Mouse (Mus musculus): ENCODE results near the gene Baiap2. TPM values are rescaled to one million over a fixed set of nuclear protein-coding genes. Genes with fewer than 3 reads are reported as not detected.

Baiap2 gene
- polyA plus RNA-seq, 1 experiment from 2014 or later: 17.7 TPM

DNA sequence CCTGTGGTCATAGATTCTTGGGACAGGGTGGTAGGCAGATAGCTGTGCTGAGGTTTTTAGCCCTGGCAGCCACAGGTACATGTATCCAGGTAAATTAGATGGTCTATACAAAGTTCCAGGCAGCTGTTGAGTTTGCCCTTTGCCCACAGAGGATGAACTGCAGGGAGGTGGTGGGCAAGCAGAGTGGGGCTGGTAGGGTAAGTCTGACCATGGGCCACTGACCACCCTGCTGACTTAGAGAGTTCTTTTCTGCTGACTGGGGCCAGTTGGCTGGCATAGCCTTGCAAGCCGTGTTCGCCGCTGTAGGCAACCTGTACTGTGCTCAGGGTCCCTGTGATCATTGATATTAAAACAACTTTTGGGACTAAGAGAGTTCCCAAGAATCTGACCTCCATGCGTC lies 36.1 kb downstream of the Baiap2 start:
- no peak overlapping the region for H3K4me2 ChIP-seq (ENCODE audit: low read depth, severe bottlenecking)
- no peak for ATAC-seq (ENCODE audit: insufficient number of reproducible peaks, low FRiP score, low TSS enrichment, low read depth)

DNA sequence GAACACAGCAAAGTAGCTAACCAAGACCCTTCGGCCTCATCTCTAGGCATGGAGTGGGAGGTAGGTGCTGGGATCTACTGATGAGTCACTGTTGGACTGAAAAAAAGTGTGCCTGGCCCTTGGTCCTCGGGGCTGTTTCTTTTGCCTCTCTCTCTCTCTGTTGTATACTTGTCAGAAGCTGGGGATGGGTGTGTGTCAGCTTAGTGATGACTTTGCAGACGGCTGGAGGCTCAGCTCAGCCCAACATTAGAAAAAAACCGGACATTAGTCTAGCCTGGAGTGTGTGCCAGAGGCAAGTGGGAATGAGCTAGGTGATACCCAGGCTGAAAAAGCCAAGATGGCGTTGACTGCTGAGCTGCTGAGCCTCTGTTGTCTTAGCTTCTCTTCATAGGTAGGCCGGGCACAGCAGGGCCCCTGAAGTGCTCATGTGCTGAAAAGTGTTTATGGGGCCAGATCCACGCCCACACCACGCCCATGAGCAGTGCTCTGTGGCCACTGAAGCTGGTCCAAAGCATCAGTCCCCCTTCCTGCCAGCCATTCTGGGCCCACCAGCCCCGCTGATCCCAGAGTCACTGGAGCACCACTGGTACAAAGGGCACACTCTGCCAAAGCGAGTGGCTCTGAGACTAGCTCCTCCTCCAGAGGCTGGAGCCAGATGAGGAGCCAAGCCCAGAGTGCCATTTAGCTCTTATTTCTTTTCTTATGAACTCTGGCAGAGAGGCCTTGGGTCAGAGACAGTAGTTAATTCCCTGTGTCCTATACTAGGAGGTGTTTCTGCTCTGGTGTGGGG lies 37.2 kb downstream of the Baiap2 start:
- Histone ChIP-seq H3K4me2 (ENCODE audit: low read depth, severe bottlenecking) (no peak overlapping the region), H3K9ac (ENCODE audit: low read length) (no peak overlapping the region), H3K4me3 (ENCODE audit: low read depth, low read length) (no peak overlapping the region), H3K27me3 (ENCODE audit: control insufficient read depth, insufficient read depth, low read length) (no peaks in the 10 kb centered on the region), H3K27ac (replicated peaks; ENCODE audit: low read depth, low read length) (no peak overlapping the region), H3K9me3 (ENCODE audit: control insufficient read depth, low read length) (no peaks in the 10 kb centered on the region), H3K4me1 (ENCODE audit: control insufficient read depth, insufficient read depth, low read length) (no peaks in the 10 kb centered on the region), H3K36me3 (ENCODE audit: control insufficient read depth, insufficient read depth, low read length) (no peaks in the 10 kb centered on the region)
- DNase-seq (ENCODE audit: low spot score) (no peak), ATAC-seq (ENCODE audit: insufficient number of reproducible peaks, low FRiP score, low TSS enrichment, low read depth) (no peak)
- WGBS: 76% methylated on average over 10 of the region's 10 CpGs

More for the DNA sequence above, 36.1 kb downstream of the Baiap2 start:
- H3K9me3 ChIP-seq (ENCODE audit: control insufficient read depth, low read length): no peaks in the 10 kb centered on the region
- 90% methylated on average over 4 of the region's 4 CpGs for WGBS
- no peak overlapping the region for H3K9ac ChIP-seq (ENCODE audit: low read length)
- H3K4me1 ChIP-seq (ENCODE audit: control insufficient read depth, insufficient read depth, low read length): no peaks in the 10 kb centered on the region
- no peak overlapping the region for H3K4me3 ChIP-seq (ENCODE audit: low read depth, low read length)
- no peaks in the 10 kb centered on the region for H3K36me3 ChIP-seq (ENCODE audit: control insufficient read depth, insufficient read depth, low read length)
- no peaks in the 10 kb centered on the region for H3K27me3 ChIP-seq (ENCODE audit: control insufficient read depth, insufficient read depth, low read length)
- DNase-seq (ENCODE audit: low spot score): no peak
- no peak overlapping the region for H3K27ac ChIP-seq (replicated peaks; ENCODE audit: low read depth, low read length)

GRCm38 (mm10) chr11:119981769-119982168 lies 39.2 kb downstream of the Baiap2 start:
- no peak for ATAC-seq (ENCODE audit: insufficient number of reproducible peaks, low FRiP score, low TSS enrichment, low read depth)
- Histone ChIP-seq H3K27ac (replicated peaks; ENCODE audit: low read depth, low read length) (no peak overlapping the region), H3K9ac (ENCODE audit: low read length) (no peak overlapping the region; the same call in 1 of the 2 replicates), H3K36me3 (ENCODE audit: control insufficient read depth, insufficient read depth, low read length) (no peaks in the 10 kb centered on the region), H3K4me3 (ENCODE audit: low read depth, low read length) (no peak overlapping the region), H3K9me3 (ENCODE audit: control insufficient read depth, low read length) (no peaks in the 10 kb centered on the region), H3K4me1 (ENCODE audit: control insufficient read depth, insufficient read depth, low read length) (no peaks in the 10 kb centered on the region), H3K27me3 (ENCODE audit: control insufficient read depth, insufficient read depth, low read length) (no peaks in the 10 kb centered on the region), H3K4me2 (ENCODE audit: low read depth, severe bottlenecking) (no peak overlapping the region)
- DNase-seq (ENCODE audit: low spot score): no peak
- WGBS: 83% methylated on average over 3 of the region's 3 CpGs

- Histone ChIP-seq H3K9ac (ENCODE audit: low read length) (no peak overlapping the region; the same call in 1 of the 2 replicates), H3K4me3 (ENCODE audit: low read depth, low read length) (no peak overlapping the region), H3K9me3 (ENCODE audit: control insufficient read depth, low read length) (no peaks in the 10 kb centered on the region), H3K27me3 (ENCODE audit: control insufficient read depth, insufficient read depth, low read length) (no peaks in the 10 kb centered on the region), H3K4me2 (ENCODE audit: low read depth, severe bottlenecking) (no peak overlapping the region), H3K27ac (replicated peaks; ENCODE audit: low read depth, low read length) (no peak overlapping the region), H3K4me1 (ENCODE audit: control insufficient read depth, insufficient read depth, low read length) (no peaks in the 10 kb centered on the region), H3K36me3 (ENCODE audit: control insufficient read depth, insufficient read depth, low read length) (no peaks in the 10 kb centered on the region)
- no peak for ATAC-seq (ENCODE audit: insufficient number of reproducible peaks, low FRiP score, low TSS enrichment, low read depth)
- DNase-seq (ENCODE audit: low spot score): no peak
- 91% methylated on average over 3 of the region's 3 CpGs for WGBS
These were observed 39.7 kb downstream of the Baiap2 start for GRCm38 (mm10) chr11:119982236-119982635.

DNA sequence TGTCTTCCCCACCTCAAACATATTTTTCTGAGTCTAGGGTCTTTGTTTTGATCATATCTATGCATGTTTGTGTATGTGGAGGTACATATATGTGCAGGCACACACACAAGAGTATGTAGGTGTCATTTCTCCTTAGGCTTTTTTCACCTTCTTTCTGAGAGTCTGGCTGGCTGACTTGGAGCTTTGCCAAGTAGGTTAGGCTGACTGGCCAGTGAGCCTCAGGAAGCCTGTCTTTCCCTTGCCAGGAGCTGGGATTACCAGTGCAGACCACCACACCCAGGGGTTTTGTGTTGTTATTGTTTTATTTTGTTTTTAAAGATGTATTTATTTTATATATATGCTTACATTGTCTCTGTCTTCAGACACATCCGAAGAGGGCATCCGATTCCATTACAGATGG lies 40.6 kb downstream of the Baiap2 start:
- H3K4me2 ChIP-seq (ENCODE audit: low read depth, severe bottlenecking): no peak overlapping the region
- no peaks in the 10 kb centered on the region for H3K9me3 ChIP-seq (ENCODE audit: control insufficient read depth, low read length)
- H3K4me1 ChIP-seq (ENCODE audit: control insufficient read depth, insufficient read depth, low read length): no peaks in the 10 kb centered on the region
- WGBS: 95% methylated on average over 2 of the region's 2 CpGs
- H3K27ac ChIP-seq (replicated peaks; ENCODE audit: low read depth, low read length): no peak overlapping the region
- no peak overlapping the region for H3K9ac ChIP-seq (ENCODE audit: low read length)
- H3K4me3 ChIP-seq (ENCODE audit: low read depth, low read length): no peak overlapping the region
- ATAC-seq (ENCODE audit: insufficient number of reproducible peaks, low FRiP score, low TSS enrichment, low read depth) (no peak), DNase-seq (ENCODE audit: low spot score) (no peak)
- no peaks in the 10 kb centered on the region for H3K36me3 ChIP-seq (ENCODE audit: control insufficient read depth, insufficient read depth, low read length)
- no peaks in the 10 kb centered on the region for H3K27me3 ChIP-seq (ENCODE audit: control insufficient read depth, insufficient read depth, low read length)

- DNase-seq (ENCODE audit: low spot score) (no peak), ATAC-seq (ENCODE audit: insufficient number of reproducible peaks, low FRiP score, low TSS enrichment, low read depth) (no peak)
- Histone ChIP-seq H3K36me3 (ENCODE audit: control insufficient read depth, insufficient read depth, low read length) (no peaks in the 10 kb centered on the region), H3K4me2 (ENCODE audit: low read depth, severe bottlenecking) (no peak overlapping the region), H3K27me3 (ENCODE audit: control insufficient read depth, insufficient read depth, low read length) (no peaks in the 10 kb centered on the region), H3K4me1 (ENCODE audit: control insufficient read depth, insufficient read depth, low read length) (peaks cover 17% of the 10 kb centered on the region), H3K4me3 (ENCODE audit: low read depth, low read length) (no peak overlapping the region), H3K27ac (replicated peaks; ENCODE audit: low read depth, low read length) (no peak overlapping the region), H3K9ac (ENCODE audit: low read length) (no peak overlapping the region), H3K9me3 (ENCODE audit: control insufficient read depth, low read length) (no peaks in the 10 kb centered on the region)
- WGBS: 83% methylated on average over 9 of the region's 9 CpGs
These were observed 44.3 kb downstream of the Baiap2 start for GRCm38 (mm10) chr11:119986751-119987425.

- H3K27me3 ChIP-seq (ENCODE audit: control insufficient read depth, insufficient read depth, low read length): no peaks in the 10 kb centered on the region
- ATAC-seq (ENCODE audit: insufficient number of reproducible peaks, low FRiP score, low TSS enrichment, low read depth): no peak
- H3K9me3 ChIP-seq (ENCODE audit: control insufficient read depth, low read length): no peaks in the 10 kb centered on the region
- peaks cover 17% of the 10 kb centered on the region for H3K4me1 ChIP-seq (ENCODE audit: control insufficient read depth, insufficient read depth, low read length)
- H3K27ac ChIP-seq (replicated peaks; ENCODE audit: low read depth, low read length): no peak overlapping the region
- H3K36me3 ChIP-seq (ENCODE audit: control insufficient read depth, insufficient read depth, low read length): no peaks in the 10 kb centered on the region
- DNase-seq (ENCODE audit: low spot score): no peak
- H3K4me2 ChIP-seq (ENCODE audit: low read depth, severe bottlenecking): no peak overlapping the region
- H3K4me3 ChIP-seq (ENCODE audit: low read depth, low read length): no peak overlapping the region
- whole genome bisulfite sequencing: 88% methylated on average over 7 of the region's 7 CpGs
- H3K9ac ChIP-seq (ENCODE audit: low read length): no peak overlapping the region
These were observed 45.3 kb downstream of the Baiap2 start for GRCm38 (mm10) chr11:119987876-119988275.

DNA sequence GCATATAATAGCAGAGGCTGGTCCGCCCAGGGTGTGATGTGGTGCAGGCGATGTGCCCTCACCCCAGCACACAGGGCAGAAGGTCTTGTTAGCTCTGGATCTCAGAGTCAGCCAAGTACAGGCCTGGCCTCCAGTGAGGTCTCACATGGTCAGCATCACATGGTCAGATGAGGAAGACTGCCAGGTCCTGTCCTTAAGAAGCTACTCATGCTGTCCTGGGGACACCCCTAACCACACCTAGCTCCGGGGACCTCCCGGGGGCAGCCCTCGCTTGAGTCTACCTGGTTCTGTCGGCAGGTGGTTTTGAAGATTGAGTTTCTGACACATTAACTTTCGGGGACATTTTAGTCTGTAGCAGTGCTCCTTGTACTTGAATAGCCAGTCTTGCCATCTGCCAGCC lies 45.8 kb downstream of the Baiap2 start:
- H3K27ac ChIP-seq (replicated peaks; ENCODE audit: low read depth, low read length): no peak overlapping the region

More for the DNA sequence above, 45.8 kb downstream of the Baiap2 start:
- ATAC-seq (ENCODE audit: insufficient number of reproducible peaks, low FRiP score, low TSS enrichment, low read depth): no peak
- WGBS: 89% methylated on average over 7 of the region's 7 CpGs
- Histone ChIP-seq H3K4me3 (ENCODE audit: low read depth, low read length) (no peak overlapping the region), H3K9me3 (ENCODE audit: control insufficient read depth, low read length) (no peaks in the 10 kb centered on the region), H3K9ac (ENCODE audit: low read length) (no peak overlapping the region), H3K36me3 (ENCODE audit: control insufficient read depth, insufficient read depth, low read length) (no peaks in the 10 kb centered on the region), H3K4me2 (ENCODE audit: low read depth, severe bottlenecking) (no peak overlapping the region), H3K4me1 (ENCODE audit: control insufficient read depth, insufficient read depth, low read length) (peaks cover 17% of the 10 kb centered on the region), H3K27me3 (ENCODE audit: control insufficient read depth, insufficient read depth, low read length) (no peaks in the 10 kb centered on the region)
- no peak for DNase-seq (ENCODE audit: low spot score)

Measured in limb, embryonic 11.5 days (tissue).